In genomic region chr11:98694301-98694700, GRCm38 (mm10) we compare ENCODE assay signal across 24 mouse cellular contexts. TPM values are rescaled to one million over a fixed set of nuclear protein-coding genes. Genes with fewer than 3 reads are reported as not detected.
DNase-seq lines count a peak whose midpoint lies in the region; ATAC-seq and TF ChIP-seq lines count a peak whose summit lies in the region.
"Had no signal": no experiment of that assay in that cellular context is flagged by ENCODE, and none has a peak within 500 bp of the region (broad histone marks: within the 10 kb centered on the region; RNA-seq: fewer than 3 reads in every experiment).

No protein-coding gene starts in this region.

- no peak for TF ChIP-seq CTCF in hindbrain, postnatal 0 days (IDR thresholded peaks at IDR 0.05; ENCODE audit: low read depth)

- H3K27ac ChIP-seq in heart, embryonic 12.5 days (ENCODE audit: poor library complexity, severe bottlenecking), result no peak overlapping the region
- 0 out of 2 replicates have a peak overlapping the region, but pooled peaks have one; percentile 2 for H3K27ac ChIP-seq in hindbrain, embryonic 12.5 days
- no peak overlapping the region for H3K27ac ChIP-seq in hindbrain, postnatal 0 days
- H3K27ac ChIP-seq: embryonic facial prominence, embryonic 10.5 days; forebrain, embryonic 13.5 days; heart, embryonic 10.5 days; hindbrain, embryonic 10.5 days; hindbrain, embryonic 15.5 days had no signal

- H3K4me1 ChIP-seq in heart, embryonic 12.5 days (replicated peaks), result peaks cover 8% of the 10 kb centered on the region; the same call in 1 of the 2 replicates
- H3K4me1 ChIP-seq in hindbrain, embryonic 12.5 days, result no peaks in the 10 kb centered on the region
- no peaks in the 10 kb centered on the region for H3K4me1 ChIP-seq in hindbrain, postnatal 0 days (ENCODE audit: insufficient read depth, low read length)
- H3K4me1 ChIP-seq: embryonic facial prominence, embryonic 10.5 days; forebrain, embryonic 13.5 days; hindbrain, embryonic 15.5 days had no signal

- WGBS in heart, embryonic 12.5 days, result 72% methylated on average over 9 of the region's 9 CpGs
- WGBS in hindbrain, embryonic 12.5 days, result 89% methylated on average over 9 of the region's 9 CpGs
- WGBS in hindbrain, postnatal 0 days, result 57% methylated on average over 9 of the region's 9 CpGs

- H3K9ac ChIP-seq in heart, embryonic 12.5 days, result no peak overlapping the region
- H3K9ac ChIP-seq in hindbrain, embryonic 12.5 days, result no peak overlapping the region
- H3K9ac ChIP-seq in hindbrain, postnatal 0 days (replicated peaks; ENCODE audit: low read length), result no peak overlapping the region
- H3K9ac ChIP-seq: forebrain, embryonic 13.5 days; forebrain, postnatal 0 days; hindbrain, embryonic 15.5 days had no signal

- no peak for ATAC-seq in heart, embryonic 12.5 days (ENCODE audit: insufficient number of reproducible peaks, low FRiP score)
- no peak for ATAC-seq in hindbrain, embryonic 12.5 days (ENCODE audit: low FRiP score)
- no peak for ATAC-seq in hindbrain, postnatal 0 days
- ATAC-seq: forebrain, embryonic 13.5 days; forebrain, postnatal 0 days; inflammation-experienced regulatory T-cells, adult 6 months; intestine, postnatal 0 days had no signal

- H3K4me3 ChIP-seq in heart, embryonic 12.5 days, result no peak overlapping the region
- no peak overlapping the region for H3K4me3 ChIP-seq in hindbrain, embryonic 12.5 days
- H3K4me3 ChIP-seq in hindbrain, postnatal 0 days (ENCODE audit: low read length), result no peak overlapping the region
- H3K4me3 ChIP-seq: embryonic facial prominence, embryonic 10.5 days; forebrain, embryonic 13.5 days; gastrocnemius, adult 2 months; heart, embryonic 10.5 days; hindbrain, embryonic 10.5 days; hindbrain, embryonic 15.5 days had no signal

- no peaks in the 10 kb centered on the region for H3K27me3 ChIP-seq in heart, embryonic 12.5 days (replicated peaks)
- H3K27me3 ChIP-seq in hindbrain, embryonic 12.5 days, result no peaks in the 10 kb centered on the region
- no peaks in the 10 kb centered on the region for H3K27me3 ChIP-seq in hindbrain, postnatal 0 days (ENCODE audit: insufficient read depth, low read length)
- H3K27me3 ChIP-seq: CH12.LX; forebrain, embryonic 13.5 days; hindbrain, embryonic 15.5 days had no signal

- H3K36me3 ChIP-seq in heart, embryonic 12.5 days, result peaks cover 85% of the 10 kb centered on the region
- H3K36me3 ChIP-seq in hindbrain, embryonic 12.5 days, result peaks cover 76% of the 10 kb centered on the region
- H3K36me3 ChIP-seq in hindbrain, postnatal 0 days (ENCODE audit: insufficient read depth, low read length), result peaks cover 58% of the 10 kb centered on the region

- H3K4me2 ChIP-seq in heart, embryonic 12.5 days, result no peak overlapping the region
- H3K4me2 ChIP-seq in hindbrain, embryonic 12.5 days (replicated peaks), result no peak overlapping the region
- no peak overlapping the region for H3K4me2 ChIP-seq in hindbrain, postnatal 0 days (ENCODE audit: low read depth, low read length)
- H3K4me2 ChIP-seq: forebrain, embryonic 13.5 days; hindbrain, embryonic 15.5 days had no signal

- peak; percentile 83 for DNase-seq in heart, adult 11 months
- DNase-seq in hindbrain, postnatal 0 days (ENCODE audit: low spot score), result no peak
- DNase-seq in retina, postnatal 1 day, result peak; percentile 25
- no peak for DNase-seq in retina, embryonic 14.5 days (ENCODE audit: low spot score)
- DNase-seq in right cerebral cortex, postnatal 14 days, result no peak
- DNase-seq: adrenal gland, adult 8-10 months; adrenal gland, postnatal 36 days; cerebellum, adult 8-10 months; forebrain, postnatal 0 days; gastrocnemius, adult 2 months; gastrocnemius, postnatal 25 days; heart, postnatal 14 days had no signal

- no peaks in the 10 kb centered on the region for H3K9me3 ChIP-seq in heart, embryonic 12.5 days (replicated peaks)
- H3K9me3 ChIP-seq in hindbrain, embryonic 12.5 days (replicated peaks), result no peaks in the 10 kb centered on the region
- no peaks in the 10 kb centered on the region for H3K9me3 ChIP-seq in hindbrain, postnatal 0 days (ENCODE audit: low read length)
- H3K9me3 ChIP-seq: embryonic facial prominence, embryonic 10.5 days; forebrain, embryonic 13.5 days; heart, embryonic 10.5 days; hindbrain, embryonic 10.5 days; hindbrain, embryonic 15.5 days had no signal

RNA-seq across cellular contexts. Expression of gene Csf3, which starts 6.8 kb away (rescaled TPM):
- not detected in 2 replicates for polyA plus RNA-seq in heart, embryonic 12.5 days (2016; fragmentation: Nextera tagmentation; extraction: Ambion mirVana)
- not detected in 2 replicates for polyA plus RNA-seq in hindbrain, embryonic 12.5 days (2016; fragmentation: Nextera tagmentation; extraction: Ambion mirVana)
- total RNA-seq in hindbrain, postnatal 0 days (2014; rRNA removed), result not detected in 2 replicates
- not detected in 2 replicates for polyA plus RNA-seq in hindbrain, postnatal 0 days (2015; fragmentation: Nextera tagmentation; extraction: Ambion mirVana)
- total RNA-seq: adrenal gland, adult 8-10 months; adrenal gland, postnatal 36 days; CH12.LX; forebrain, postnatal 0 days; gastrocnemius, adult 2 months; gastrocnemius, postnatal 25 days; granulocyte monocyte progenitor cell, adult 5-6 weeks; heart, postnatal 14 days had no signal
- polyA plus RNA-seq: embryonic facial prominence, embryonic 10.5 days; embryonic facial prominence, embryonic 14.5 days; forebrain, postnatal 0 days; heart, embryonic 10.5 days; hindbrain, embryonic 10.5 days; hindbrain, embryonic 15.5 days; inflammation-experienced regulatory T-cells, adult 6 months had no signal

RNA-seq across cellular contexts. Expression of gene Psmd3, which starts 11.9 kb away (rescaled TPM):
- 184 and 190 TPM in 2 replicates for polyA plus RNA-seq in heart, embryonic 12.5 days (2016; fragmentation: Nextera tagmentation; extraction: Ambion mirVana)
- 222 and 226 TPM in 2 replicates for polyA plus RNA-seq in hindbrain, embryonic 12.5 days (2016; fragmentation: Nextera tagmentation; extraction: Ambion mirVana)
- 131 and 143 TPM in 2 replicates for total RNA-seq in hindbrain, postnatal 0 days (2014; rRNA removed)
- polyA plus RNA-seq in hindbrain, postnatal 0 days (2015; fragmentation: Nextera tagmentation; extraction: Ambion mirVana), result 185 and 190 TPM in 2 replicates

RNA-seq across cellular contexts. Expression of gene Gsdma, which starts 30.1 kb away (rescaled TPM):
- not detected in 2 replicates for polyA plus RNA-seq in heart, embryonic 12.5 days (2016; fragmentation: Nextera tagmentation; extraction: Ambion mirVana)
- polyA plus RNA-seq in hindbrain, embryonic 12.5 days (2016; fragmentation: Nextera tagmentation; extraction: Ambion mirVana), result not detected in 2 replicates
- not detected in 2 replicates for total RNA-seq in hindbrain, postnatal 0 days (2014; rRNA removed)
- polyA plus RNA-seq in hindbrain, postnatal 0 days (2015; fragmentation: Nextera tagmentation; extraction: Ambion mirVana), result 0.14 and 0.16 TPM in 2 replicates
- total RNA-seq: adrenal gland, adult 8-10 months; adrenal gland, postnatal 36 days; CH12.LX; forebrain, postnatal 0 days; granulocyte monocyte progenitor cell, adult 5-6 weeks; heart, postnatal 14 days had no signal
- polyA plus RNA-seq: embryonic facial prominence, embryonic 10.5 days; forebrain, embryonic 13.5 days; heart, embryonic 10.5 days; hindbrain, embryonic 15.5 days; inflammation-experienced regulatory T-cells, adult 6 months had no signal

RNA-seq across cellular contexts. Expression of gene Med24, which starts 34.9 kb away (rescaled TPM):
- polyA plus RNA-seq in heart, embryonic 12.5 days (2016; fragmentation: Nextera tagmentation; extraction: Ambion mirVana), result 45.9 and 48.1 TPM in 2 replicates
- 85.0 and 86.9 TPM in 2 replicates for polyA plus RNA-seq in hindbrain, embryonic 12.5 days (2016; fragmentation: Nextera tagmentation; extraction: Ambion mirVana)
- total RNA-seq in hindbrain, postnatal 0 days (2014; rRNA removed), result 63.2 and 88.6 TPM in 2 replicates
- polyA plus RNA-seq in hindbrain, postnatal 0 days (2015; fragmentation: Nextera tagmentation; extraction: Ambion mirVana), result 47.1 and 48.3 TPM in 2 replicates

RNA-seq across cellular contexts. Expression of gene Thra, which starts 46.1 kb away (rescaled TPM):
- 27.0 and 29.8 TPM in 2 replicates for polyA plus RNA-seq in heart, embryonic 12.5 days (2016; fragmentation: Nextera tagmentation; extraction: Ambion mirVana)
- polyA plus RNA-seq in hindbrain, embryonic 12.5 days (2016; fragmentation: Nextera tagmentation; extraction: Ambion mirVana), result 67.2 and 68.4 TPM in 2 replicates
- total RNA-seq in hindbrain, postnatal 0 days (2014; rRNA removed), result 725 and 812 TPM in 2 replicates
- polyA plus RNA-seq in hindbrain, postnatal 0 days (2015; fragmentation: Nextera tagmentation; extraction: Ambion mirVana), result 160 TPM in 2 replicates

Comparison
In these comparisons a context has a peak if more than half of its experiments do, and no peak if none do; other contexts are left out.
1. DNase-seq: peak in heart, adult 11 months (single experiment) and retina, postnatal 1 day (single experiment); none in hindbrain, postnatal 0 days (single experiment), retina, embryonic 14.5 days (single experiment) and right cerebral cortex, postnatal 14 days (single experiment).